Mouse (Mus musculus) heart, embryonic 11.5 days (tissue): ENCODE data around the gene Ddo. TPM values are rescaled to one million over a fixed set of nuclear protein-coding genes. Genes with fewer than 3 reads are reported as not detected.

Experiments used
- ATAC-seq: fragments of 200-750 bp; cut with Nextera tagmentation; replicated peaks from 2 replicates; pipeline ENCODE4 v1.8.0; 2017; ENCODE audit warnings: moderate library complexity; ENCODE audit not compliant: insufficient number of reproducible peaks, low FRiP score, low TSS enrichment
- H3K27ac ChIP-seq: fragments of 300-500 bp; sonication (generic); 2 replicates; pipeline ENCODE4 v1.5.1; 2014; ENCODE audit warnings: mild to moderate bottlenecking, low read depth, low read length
- H3K27me3 ChIP-seq: fragments of 300-500 bp; sonication (generic); 2 replicates; pipeline ENCODE4 v1.6.1; 2014; ENCODE audit warnings: mild to moderate bottlenecking, low read length, mixed read lengths; ENCODE audit not compliant: control insufficient read depth, insufficient read depth
- H3K36me3 ChIP-seq: fragments of 300-500 bp; sonication (generic); 2 replicates; pipeline ENCODE4 v1.6.1; 2014; ENCODE audit warnings: mild to moderate bottlenecking, low read length, moderate library complexity, mixed read lengths; ENCODE audit not compliant: control insufficient read depth, insufficient read depth
- H3K4me1 ChIP-seq: fragments of 300-500 bp; sonication (generic); 2 replicates; pipeline ENCODE4 v1.6.1; 2014; ENCODE audit warnings: low read length; ENCODE audit not compliant: control insufficient read depth, insufficient read depth
- H3K4me2 ChIP-seq: fragments of 300-500 bp; sonication (generic); 2 replicates; pipeline ENCODE4 v1.6.1; 2014; ENCODE audit warnings: mild to moderate bottlenecking, moderate library complexity
- H3K4me3 ChIP-seq: fragments of 300-500 bp; sonication (generic); 2 replicates; pipeline ENCODE4 v1.5.1; 2014; ENCODE audit warnings: low read depth, low read length
- H3K9ac ChIP-seq: fragments of 300-500 bp; sonication (generic); 2 replicates; pipeline ENCODE4 v1.6.1; 2014; ENCODE audit warnings: mild to moderate bottlenecking, low read depth, low read length, moderate library complexity
- H3K9me3 ChIP-seq: fragments of 300-500 bp; sonication (generic); replicated peaks from 2 replicates; pipeline ENCODE4 v1.6.1; 2016; ENCODE audit warnings: low read length; ENCODE audit not compliant: control insufficient read depth
- WGBS: fragments of 180-500 bp; shearing (Covaris S2); extraction: QIAGEN DNeasy Blood & Tissue Kit; methylation state at CpG from one replicate; pipeline ENCODE4 v1.1.7; 2014; ENCODE audit not compliant: insufficient replicate concordance; 5-methylcytosine and 5-hydroxymethylcytosine counted together
- polyA plus RNA-seq: library from polyadenylated mRNA; unstranded; fragments of >200 nt; fragmentation: Nextera tagmentation; extraction: Ambion mirVana; gene quantifications from 2 replicates; pipeline ENCODE4 v1.2.1, GENCODE M21; 2014

The Ddo gene
- polyA plus RNA-seq, result 5.3 and 6.0 TPM in 2 replicates

DNA sequence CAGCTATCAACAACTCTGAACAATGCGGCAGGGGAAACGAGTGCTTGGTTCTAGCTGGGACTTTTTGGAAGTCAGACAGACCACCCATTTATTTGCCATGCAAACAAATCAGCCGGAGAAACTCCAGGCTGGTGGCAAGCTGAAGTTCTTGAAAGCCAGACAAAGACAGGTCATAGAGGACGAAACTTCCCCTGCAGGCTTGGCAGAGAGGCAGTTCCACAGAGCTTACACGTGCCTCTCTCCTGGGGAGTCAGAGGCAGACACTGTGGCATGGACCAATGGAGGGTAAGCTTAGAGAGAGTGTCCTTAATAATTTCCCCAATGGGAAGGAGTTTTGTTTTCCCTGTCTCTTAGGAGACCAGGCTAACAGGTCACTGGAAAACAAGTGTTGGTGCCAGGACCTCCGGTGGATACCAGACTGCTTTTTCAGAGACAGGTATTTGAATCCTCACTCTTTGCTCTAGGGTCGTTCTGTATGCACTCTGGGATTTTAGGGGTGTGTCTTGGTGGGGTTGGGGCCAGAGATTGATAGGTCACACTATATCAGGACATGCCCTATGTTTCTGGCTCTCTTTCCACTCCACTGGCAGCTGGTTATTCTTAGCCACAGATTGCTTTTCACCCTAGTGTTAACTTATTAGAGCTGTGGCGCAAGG, at the start of gene Ddo:
Ddo (plus strand) TSS at position 356 of the 656 bp plus-strand sequence.
- H3K9me3 ChIP-seq, result 0 out of 2 replicates have a peak, but pooled peaks cover 4% of the 10 kb centered on the region
- H3K4me3 ChIP-seq, result peak within 1 kb of the TSS; percentile 17
- H3K27me3 ChIP-seq, result no peaks in the 10 kb centered on the region
- H3K27ac ChIP-seq, result peak within 1 kb of the TSS; percentile 80
- WGBS, result 57% methylated on average over 8 of the region's 8 CpGs
- no peak for ATAC-seq
- no peaks in the 10 kb centered on the region for H3K36me3 ChIP-seq
- H3K9ac ChIP-seq, result peak within 1 kb of the TSS; percentile 39; the same call in 1 of the 2 replicates
- H3K4me1 ChIP-seq, result peaks cover 12% of the 10 kb centered on the region
- peak within 1 kb of the TSS; percentile 50 for H3K4me2 ChIP-seq

DNA sequence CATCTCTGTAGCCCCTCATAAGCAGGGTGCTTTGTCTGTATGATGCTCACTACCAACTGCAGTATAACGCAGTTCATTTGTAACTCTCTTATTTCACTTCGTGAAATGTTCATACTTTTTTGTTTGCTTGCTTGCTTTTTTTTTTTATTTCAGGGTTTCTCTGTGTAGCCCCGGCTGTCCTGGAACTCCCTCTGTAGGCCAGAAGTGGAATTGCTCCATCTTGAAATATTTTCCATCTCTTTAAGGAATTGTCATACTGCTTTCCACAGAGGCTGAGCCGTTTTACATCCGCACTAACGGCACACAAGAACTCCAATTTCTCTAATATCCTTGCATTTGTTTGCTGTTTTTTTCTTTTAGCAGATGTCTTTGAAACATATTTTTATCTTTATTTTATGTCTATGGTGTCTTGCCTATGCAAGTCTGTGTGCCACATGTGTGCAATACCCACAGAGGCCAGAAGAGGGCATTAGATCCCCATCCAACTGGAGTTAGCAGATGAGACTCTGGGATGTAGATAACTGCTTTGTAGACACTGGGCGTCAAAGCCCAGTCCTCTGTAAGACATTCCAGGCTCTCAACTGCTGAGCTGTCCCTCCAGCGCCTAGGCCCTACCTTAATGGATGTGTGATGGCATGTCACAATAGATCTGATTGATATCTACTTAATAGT, 46.1 kb upstream of the Ddo start:
- ATAC-seq, result no peak
- Histone ChIP-seq H3K4me2 (no peak overlapping the region), H3K9me3 (no peaks in the 10 kb centered on the region), H3K4me3 (no peak overlapping the region), H3K36me3 (no peaks in the 10 kb centered on the region), H3K27ac (no peak overlapping the region), H3K9ac (no peak overlapping the region), H3K27me3 (no peaks in the 10 kb centered on the region), H3K4me1 (no peaks in the 10 kb centered on the region)
- 73% methylated on average over 8 of the region's 8 CpGs for WGBS

DNA sequence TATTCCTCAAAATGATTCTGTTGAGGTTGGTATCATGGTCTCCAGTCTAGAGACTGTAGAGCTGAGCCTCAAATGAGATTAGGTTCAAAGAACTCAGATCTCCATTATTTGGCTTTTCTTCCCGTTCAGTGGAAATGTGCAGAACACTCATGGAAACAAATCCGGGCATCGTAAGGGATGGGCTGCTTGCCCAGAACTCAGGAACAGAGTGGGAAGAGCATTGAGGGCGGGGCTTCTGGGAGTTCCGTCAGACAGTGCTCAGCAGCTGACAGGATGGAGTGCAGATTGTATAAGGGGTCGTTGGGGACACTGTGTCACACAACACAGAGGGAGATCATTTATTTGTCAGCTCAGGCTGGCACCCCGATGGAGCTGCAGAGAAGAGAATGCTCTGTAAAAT, 37.6 kb upstream of the Ddo start:
- H3K4me3 ChIP-seq, result no peak overlapping the region
- no peak overlapping the region for H3K9ac ChIP-seq
- no peak for ATAC-seq
- no peak overlapping the region for H3K27ac ChIP-seq
- no peaks in the 10 kb centered on the region for H3K9me3 ChIP-seq
- no peaks in the 10 kb centered on the region for H3K4me1 ChIP-seq
- no peaks in the 10 kb centered on the region for H3K27me3 ChIP-seq
- H3K36me3 ChIP-seq, result no peaks in the 10 kb centered on the region
- WGBS, result 70% methylated on average over 7 of the region's 7 CpGs
- no peak overlapping the region for H3K4me2 ChIP-seq

DNA sequence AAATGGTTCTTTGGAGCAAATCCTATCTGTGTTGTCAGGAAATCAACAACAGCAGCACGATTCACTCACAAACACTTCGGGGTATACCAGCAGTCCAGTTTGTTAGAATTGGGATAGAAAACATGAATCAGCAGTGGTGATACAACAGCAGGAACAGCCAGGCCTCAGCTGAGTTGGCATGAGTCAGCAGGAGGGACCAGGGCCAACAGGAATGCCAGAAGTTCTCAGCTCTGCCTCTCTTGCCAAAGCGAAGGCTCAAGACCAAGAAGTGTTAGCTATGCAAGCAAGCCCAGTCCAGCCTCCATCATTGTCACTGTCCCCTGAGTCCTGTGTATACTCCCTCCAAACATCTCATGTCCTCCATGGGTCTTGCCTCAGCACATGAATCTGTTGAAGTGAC, 32.6 kb upstream of the Ddo start:
- Histone ChIP-seq H3K9me3 (no peaks in the 10 kb centered on the region), H3K4me3 (no peak overlapping the region), H3K36me3 (no peaks in the 10 kb centered on the region), H3K4me2 (no peak overlapping the region), H3K4me1 (no peaks in the 10 kb centered on the region), H3K27me3 (no peaks in the 10 kb centered on the region), H3K9ac (no peak overlapping the region), H3K27ac (no peak overlapping the region)
- 90% methylated on average over 3 of the region's 3 CpGs for WGBS
- no peak for ATAC-seq

DNA sequence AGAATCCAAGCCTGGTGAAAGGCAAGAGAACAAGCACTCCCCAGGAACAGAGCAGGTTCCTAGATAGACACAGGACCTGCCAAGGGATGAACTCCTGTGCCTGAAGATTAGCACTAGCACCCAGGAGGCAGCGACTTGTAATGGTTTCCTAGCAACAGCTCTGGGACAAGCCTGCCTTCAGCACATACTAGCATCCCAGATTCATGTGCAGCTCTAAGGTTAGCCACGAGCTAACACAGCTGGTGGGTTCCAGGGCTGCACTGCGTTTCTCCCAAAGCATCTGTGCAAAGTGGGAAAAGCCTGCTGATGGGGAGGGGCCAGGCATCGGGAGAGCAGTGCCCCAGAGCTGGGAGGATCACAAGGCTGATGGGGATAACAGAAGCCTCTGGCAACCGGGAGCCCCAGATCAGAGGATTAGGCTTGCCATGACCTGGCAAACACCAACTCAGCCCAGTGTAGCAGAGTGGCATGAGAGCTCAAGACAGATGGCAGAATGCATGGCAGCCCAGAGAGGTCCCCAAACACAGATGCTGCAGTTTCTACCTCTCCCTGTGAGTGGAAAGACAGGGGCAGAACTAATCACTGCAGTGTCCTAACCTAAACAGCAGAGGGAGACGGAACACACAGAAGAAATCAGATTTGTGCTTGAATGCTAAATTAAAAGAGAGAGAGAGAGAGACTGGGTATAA, 25.0 kb upstream of the Ddo start:
- WGBS, result 59% methylated on average over 6 of the region's 6 CpGs
- Histone ChIP-seq H3K36me3 (no peaks in the 10 kb centered on the region), H3K9ac (no peak overlapping the region), H3K4me1 (no peaks in the 10 kb centered on the region), H3K27ac (no peak overlapping the region), H3K27me3 (no peaks in the 10 kb centered on the region), H3K4me3 (no peak overlapping the region), H3K9me3 (peaks cover 4% of the 10 kb centered on the region; the same call in 1 of the 2 replicates), H3K4me2 (no peak overlapping the region)
- ATAC-seq, result no peak

DNA sequence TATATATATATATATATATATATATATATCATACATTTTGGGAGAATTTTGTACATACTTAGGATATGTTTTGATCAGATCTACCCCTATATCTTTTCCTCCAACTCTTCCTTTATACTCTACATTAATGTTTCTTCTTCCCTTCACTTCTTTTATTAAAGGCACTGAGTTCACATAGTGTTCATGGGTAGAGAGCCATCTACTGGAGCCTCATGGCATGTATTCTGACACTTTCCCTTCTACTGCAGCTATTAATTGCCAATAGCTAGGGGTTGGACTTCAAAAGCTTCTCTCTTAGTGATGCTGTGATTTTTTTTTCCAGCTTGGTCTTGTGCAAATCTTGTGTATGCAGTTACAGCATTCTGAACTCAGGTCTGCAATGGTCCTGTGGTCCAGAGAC, 11.8 kb upstream of the Ddo start:
- ATAC-seq, result no peak

DNA sequence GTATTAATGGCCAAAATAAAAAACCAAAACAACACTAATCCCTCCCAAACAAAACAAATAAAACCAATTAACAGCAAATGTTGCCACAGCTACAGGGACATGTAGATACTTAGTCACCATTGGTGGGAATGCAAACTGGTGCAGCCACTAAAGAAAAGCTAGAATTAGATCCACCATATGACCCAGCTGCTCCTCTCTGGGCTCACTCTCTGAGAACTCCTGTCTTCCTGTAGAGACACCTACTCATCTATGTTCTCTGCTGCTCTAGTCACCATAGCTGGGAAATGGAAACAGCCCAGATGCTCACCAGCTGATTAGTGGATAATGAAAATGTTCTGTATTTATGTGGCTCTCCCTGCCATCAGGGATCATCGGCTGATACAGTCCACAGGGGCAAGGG, 10.1 kb upstream of the Ddo start:
- Histone ChIP-seq H3K4me2 (no peak overlapping the region), H3K4me3 (no peak overlapping the region), H3K36me3 (no peaks in the 10 kb centered on the region), H3K9me3 (no peaks in the 10 kb centered on the region), H3K9ac (no peak overlapping the region), H3K4me1 (no peaks in the 10 kb centered on the region), H3K27ac (no peak overlapping the region), H3K27me3 (no peaks in the 10 kb centered on the region)
- WGBS, result 93% methylated on average over 1 of the region's 1 CpGs
- no peak for ATAC-seq

More for the DNA sequence above, 11.8 kb upstream of the Ddo start:
- no peaks in the 10 kb centered on the region for H3K4me1 ChIP-seq
- no peaks in the 10 kb centered on the region for H3K36me3 ChIP-seq
- no peak overlapping the region for H3K9ac ChIP-seq
- no peak overlapping the region for H3K4me2 ChIP-seq
- no peaks in the 10 kb centered on the region for H3K27me3 ChIP-seq
- no peak overlapping the region for H3K4me3 ChIP-seq
- no peaks in the 10 kb centered on the region for H3K9me3 ChIP-seq
- H3K27ac ChIP-seq, result no peak overlapping the region

DNA sequence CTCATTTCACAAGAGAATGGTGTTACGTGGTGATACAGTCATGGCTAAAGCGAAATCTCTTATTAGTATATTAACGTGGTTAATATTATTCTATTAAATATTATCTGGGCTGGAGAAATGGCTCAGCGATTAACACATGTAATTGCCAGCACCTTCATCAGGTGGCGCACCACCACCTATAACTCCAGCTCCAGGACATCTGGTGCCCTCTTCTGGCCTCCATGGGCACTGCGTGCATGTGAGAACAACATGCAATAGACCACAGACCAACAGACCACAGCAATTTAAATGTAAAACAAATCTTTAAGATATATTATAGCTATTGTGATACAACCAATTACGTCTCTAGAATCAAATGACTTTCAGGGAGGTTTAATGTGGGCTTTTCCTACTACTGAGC, 671 bp upstream of the Ddo start:
- ATAC-seq, result no peak
- Histone ChIP-seq H3K9ac (no peak overlapping the region), H3K27me3 (no peaks in the 10 kb centered on the region), H3K36me3 (no peaks in the 10 kb centered on the region), H3K4me3 (no peak overlapping the region), H3K4me1 (peaks cover 12% of the 10 kb centered on the region), H3K9me3 (0 out of 2 replicates have a peak, but pooled peaks cover 4% of the 10 kb centered on the region), H3K27ac (peak overlapping the region; percentile 80), H3K4me2 (no peak overlapping the region)
- 75% methylated on average over 7 of the region's 7 CpGs for WGBS
